Mouse (Mus musculus): ENCODE data around the gene Pla2g4d. TPM values are rescaled to one million over a fixed set of nuclear protein-coding genes. Genes with fewer than 3 reads are reported as not detected.
"Not testable (repeated sequence)": the region's sequence is repeated elsewhere in the genome, so short reads cannot be mapped to it uniquely, and the experiment has no call there.

The Pla2g4d gene
- total RNA-seq, 2 experiments from 2014 or later = not detected

GRCm38 (mm10) chr2:120261346-120261745 is 27.7 kb downstream of the Pla2g4d start:
- DNase-seq = no peak

DNA sequence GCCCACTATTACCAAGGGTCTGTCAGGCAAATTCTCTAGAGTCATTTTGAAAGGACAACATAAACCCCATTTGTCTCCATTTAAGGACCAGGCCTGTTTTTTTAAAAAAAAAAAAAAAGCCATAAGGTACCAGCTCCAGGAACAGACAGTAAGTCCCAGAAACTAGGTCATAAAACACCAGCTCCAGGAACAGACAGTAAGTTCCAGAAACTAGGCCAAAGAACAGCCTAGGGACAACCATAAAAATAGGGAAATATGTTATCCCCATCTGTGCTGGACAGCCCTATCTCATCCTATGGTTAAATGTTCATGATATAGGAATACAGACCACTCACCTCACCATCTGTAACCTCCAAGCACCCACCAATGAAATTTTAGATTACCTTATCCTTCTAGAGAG is 32.7 kb downstream of the Pla2g4d start:
- DNase-seq = no peak

- DNase-seq = no peak
Observed at GRCm38 (mm10) chr2:120252644-120253043, 36.4 kb downstream of the Pla2g4d start.

DNA sequence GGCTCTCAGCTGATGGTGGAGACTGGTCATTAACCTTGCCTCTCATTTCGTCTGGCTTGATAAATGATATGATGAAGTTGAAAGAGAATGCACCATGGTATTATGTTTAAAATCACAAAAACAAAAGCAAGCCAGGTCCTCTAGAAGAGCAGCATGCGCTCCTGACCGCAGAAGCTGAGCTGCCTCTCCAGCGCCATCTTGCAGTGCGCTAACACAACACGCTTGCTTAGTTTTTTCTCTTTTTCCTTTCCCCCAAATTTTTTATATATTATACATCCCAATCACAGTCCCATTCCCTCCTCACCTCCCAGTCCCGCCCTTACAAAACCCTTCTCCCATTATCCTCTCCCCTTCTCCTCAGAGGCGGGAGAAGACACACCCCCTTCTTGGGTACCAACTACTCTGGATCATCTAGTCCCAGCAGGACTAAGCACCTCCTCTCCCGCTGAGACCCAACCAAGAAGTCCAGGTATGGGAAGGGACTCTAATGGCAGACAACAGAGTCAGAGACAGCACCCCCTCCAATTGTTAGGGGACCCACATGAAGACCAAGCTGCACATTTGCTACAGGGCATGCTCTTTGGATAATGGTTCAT is 43.5 kb downstream of the Pla2g4d start:
- DNase-seq = no peak

DNA sequence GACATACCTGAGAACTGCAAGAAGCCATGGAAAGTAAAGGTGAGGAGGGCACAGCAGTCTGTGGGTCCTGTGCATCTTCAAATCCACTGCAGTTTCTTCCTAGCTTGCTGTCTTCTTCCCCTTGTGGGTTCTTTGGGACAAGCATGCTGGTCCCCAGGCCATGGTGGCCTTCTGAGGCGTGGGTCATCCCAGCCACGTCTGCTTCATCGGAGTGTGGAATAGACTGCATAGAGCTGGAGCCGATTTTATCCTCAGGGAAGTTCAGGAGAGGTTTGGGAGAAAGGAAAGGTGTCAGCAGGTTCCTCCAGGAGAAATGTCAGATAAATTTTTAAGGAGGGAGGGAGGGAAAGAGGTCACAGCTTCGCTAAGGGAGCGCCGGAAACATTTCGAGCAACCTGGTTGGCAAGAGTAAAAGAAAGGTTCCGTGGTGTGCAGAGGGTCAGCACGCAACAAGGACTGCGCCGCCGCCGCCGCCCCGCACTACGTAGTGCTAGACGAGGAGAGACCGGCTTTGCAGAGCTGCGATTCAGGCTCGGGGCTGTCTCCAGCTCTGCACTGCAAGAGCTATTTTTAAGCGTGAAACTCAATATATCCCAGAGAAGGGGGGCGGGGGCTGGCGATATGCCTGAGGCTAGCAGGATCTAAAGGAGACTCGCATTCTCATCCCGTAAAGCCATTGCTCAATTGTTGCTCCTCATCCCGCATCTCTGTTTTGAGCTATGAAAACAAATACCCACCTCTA is 44.1 kb downstream of the Pla2g4d start, which contains the start of gene Pla2g4e:
Gene Pla2g4e, minus strand, starts transcription at position 657 of the 742 bp plus-strand sequence.
- DNase-seq = peak; percentile 42

GRCm38 (mm10) chr2:120243995-120244394 is 45.0 kb downstream of the Pla2g4d start:
- no peak for DNase-seq

DNA sequence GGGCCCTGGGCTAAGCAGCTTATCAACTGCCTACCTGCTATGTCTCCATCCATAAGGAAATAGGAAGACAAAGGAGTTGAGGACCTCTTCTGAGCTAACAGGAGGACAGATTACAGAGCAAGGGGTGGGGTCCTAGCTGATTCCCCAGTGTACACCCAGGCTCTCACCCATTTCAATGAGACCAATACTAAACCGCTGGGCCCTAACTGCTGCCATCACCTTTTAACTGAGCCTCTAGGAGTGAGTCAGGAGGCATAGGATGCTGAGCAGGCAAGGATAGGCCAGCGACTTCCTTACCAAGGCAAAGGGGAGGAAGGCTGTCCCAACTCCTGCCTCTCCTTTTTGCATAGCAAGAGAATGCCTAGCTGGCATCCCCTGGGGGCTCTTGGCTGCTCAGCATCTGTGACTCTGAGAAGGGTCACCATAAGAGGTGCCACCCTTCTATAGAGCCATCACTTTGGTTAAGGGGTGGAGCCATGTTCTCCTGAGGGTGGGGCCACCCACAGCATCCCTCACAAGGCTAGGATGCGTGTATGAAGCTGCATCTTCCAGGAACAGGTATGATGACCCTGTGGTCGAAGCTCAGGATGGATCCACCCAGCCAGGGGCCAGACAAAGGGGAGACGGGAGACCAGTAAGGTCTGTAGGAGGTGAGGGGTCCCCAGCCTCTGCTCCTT is 46.1 kb downstream of the Pla2g4d start:
- DNase-seq = no peak

DNA sequence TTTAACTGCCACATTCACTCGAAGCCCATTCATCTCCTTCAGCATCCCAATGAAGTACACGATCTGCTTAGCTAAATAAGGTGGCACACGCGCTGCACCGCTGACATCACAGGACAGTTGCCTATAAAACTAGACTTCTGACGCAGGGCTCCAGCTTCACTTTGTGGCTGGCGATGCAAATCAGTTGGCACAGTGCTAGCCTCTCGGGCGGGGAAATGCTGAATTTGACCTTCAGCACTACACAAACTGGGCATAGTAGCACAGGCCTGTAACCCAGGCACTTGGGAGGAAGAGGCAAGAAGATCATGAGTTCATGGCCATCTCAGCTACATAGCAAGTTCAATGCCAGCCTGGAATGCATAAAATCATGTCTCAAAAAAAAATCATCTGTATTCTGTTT is 50.3 kb downstream of the Pla2g4d start:
- DNase-seq = not testable (repeated sequence)

DNA sequence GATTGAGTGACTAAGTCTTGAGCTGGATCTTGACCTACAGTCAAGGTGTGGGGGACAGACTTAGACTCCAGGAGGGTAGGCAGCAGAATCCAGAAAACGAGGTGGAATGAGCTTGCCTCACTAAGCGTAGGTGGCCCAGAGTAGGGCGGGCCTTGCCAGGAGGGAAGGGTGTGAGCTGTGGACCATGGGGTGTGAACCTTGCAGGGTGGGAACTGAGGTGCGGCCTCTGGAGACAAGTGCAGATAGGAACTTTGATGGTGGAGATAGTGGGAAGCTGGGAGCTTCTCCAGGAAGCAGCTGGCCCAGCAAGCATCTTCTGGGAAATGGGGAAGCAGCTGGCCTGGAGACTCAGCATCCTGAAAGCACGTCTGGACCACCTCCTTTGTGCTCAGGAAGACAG is 51.2 kb downstream of the Pla2g4d start:
- DNase-seq = no peak

- no peak for DNase-seq
Observed at GRCm38 (mm10) chr2:120235947-120236640, 52.9 kb downstream of the Pla2g4d start.

GRCm38 (mm10) chr2:120235381-120235780 is 53.6 kb downstream of the Pla2g4d start:
- peak; percentile 16 for DNase-seq

- no peak for DNase-seq
Observed at GRCm38 (mm10) chr2:120231642-120232041, 57.4 kb downstream of the Pla2g4d start.

Other genes with a start within 250 kb of the Pla2g4d start
- gene Ehd4, start 134.6 kb downstream of the Pla2g4d start, total RNA-seq (2021) = 100 to 1,000 TPM; 461 to 503 TPM
- 1 to 10 TPM; 3.0 to 3.8 TPM for gene Pla2g4e, start 43.9 kb downstream of the Pla2g4d start, total RNA-seq (2021)
- gene Pla2g4f, start 25.0 kb upstream of the Pla2g4d start, total RNA-seq (2021) = not detected
- 10 to 100 TPM; 27.6 to 37.7 TPM for gene Vps39, start 63.9 kb upstream of the Pla2g4d start, total RNA-seq (2021)
- 10 to 100 TPM; 16.9 to 17.5 TPM for gene Ganc, start 114.7 kb upstream of the Pla2g4d start, total RNA-seq (2021)
- gene Tmem87a, start 114.9 kb upstream of the Pla2g4d start, total RNA-seq (2021) = 10 to 100 TPM; 21.9 to 22.7 TPM
- 1 to 10 TPM; 2.5 to 2.9 TPM for gene Capn3, start 166.8 kb upstream of the Pla2g4d start, total RNA-seq (2021)

All from heart, postnatal 4 days (tissue).